Mouse (Mus musculus) testis, adult 2 months (tissue): ENCODE data around the gene Sh3bp2. TPM values are rescaled to one million over a fixed set of nuclear protein-coding genes. Genes with fewer than 3 reads are reported as not detected.

Experiments used
- H3K27ac ChIP-seq: fragments of 200-500 bp; 2 replicates; pipeline ENCODE4 v1.5.1; 2012; ENCODE audit warnings: low read depth, low read length; ENCODE audit not compliant: control insufficient read depth, insufficient read depth
- H3K27me3 ChIP-seq: fragments of 200-500 bp; 2 replicates; pipeline ENCODE4 v1.6.1; 2012; ENCODE audit warnings: mild to moderate bottlenecking, low read length, moderate library complexity; ENCODE audit not compliant: control insufficient read depth, insufficient read depth
- H3K36me3 ChIP-seq: fragments of 200-500 bp; 2 replicates; pipeline ENCODE4 v1.6.1; 2012; ENCODE audit warnings: mild to moderate bottlenecking, low read length; ENCODE audit not compliant: control insufficient read depth, insufficient read depth
- H3K4me1 ChIP-seq: fragments of 200-500 bp; 2 replicates; pipeline ENCODE4 v1.6.1; 2012; ENCODE audit warnings: low read length; ENCODE audit not compliant: control insufficient read depth, insufficient read depth
- H3K4me3 ChIP-seq: fragments of 200-500 bp; 2 replicates; pipeline ENCODE4 v1.5.1; 2012; ENCODE audit warnings: low read depth, mild to moderate bottlenecking, low read length, moderate library complexity, mixed read lengths; ENCODE audit not compliant: control insufficient read depth
- CTCF ChIP-seq: fragments of 200-500 bp; IDR thresholded peaks from 2 replicates; pipeline ENCODE4 v1.5.1; 2012; ENCODE audit warnings: low read depth, mild to moderate bottlenecking, inconsistent platforms, low read length, moderate library complexity; ENCODE audit not compliant: control insufficient read depth, insufficient read depth, insufficient replicate concordance
- POLR2A ChIP-seq: fragments of 200-500 bp; IDR thresholded peaks from 2 replicates; pipeline ENCODE4 v1.6.1; 2012; ENCODE audit warnings: low read depth, mild to moderate bottlenecking, inconsistent platforms, low read length, moderate library complexity; ENCODE audit not compliant: control insufficient read depth
- polyA plus RNA-seq: library from polyadenylated mRNA; depleted of rRNA; stranded (reverse); fragments of >200 nt; gene quantifications from 2 replicates; pipeline ENCODE4 v1.2.3, GENCODE M21; 2012

Sh3bp2 gene
- polyA plus RNA-seq, 1 experiment, result 5.0 TPM

GRCm38 (mm10) chr5:34515096-34515495, 10.5 kb upstream of the Sh3bp2 start:
- TF ChIP-seq CTCF (no peak), POLR2A (no peak)
- Histone ChIP-seq H3K27ac (no peak overlapping the region), H3K4me1 (peaks cover 14% of the 10 kb centered on the region), H3K4me3 (no peak overlapping the region), H3K27me3 (no peaks in the 10 kb centered on the region), H3K36me3 (no peaks in the 10 kb centered on the region)

GRCm38 (mm10) chr5:34517913-34518312, 7.7 kb upstream of the Sh3bp2 start:
- H3K36me3 ChIP-seq, result no peaks in the 10 kb centered on the region
- no peaks in the 10 kb centered on the region for H3K27me3 ChIP-seq
- H3K4me3 ChIP-seq, result peak overlapping the region; percentile 83
- H3K4me1 ChIP-seq, result peaks cover 30% of the 10 kb centered on the region
- TF ChIP-seq POLR2A (no peak), CTCF (peak; percentile 91; the same call in 1 of the 2 replicates)
- no peak overlapping the region for H3K27ac ChIP-seq

GRCm38 (mm10) chr5:34519389-34519910, 6.2 kb upstream of the Sh3bp2 start:
- Histone ChIP-seq H3K4me3 (peak overlapping the region; percentile 43), H3K36me3 (no peaks in the 10 kb centered on the region), H3K27me3 (no peaks in the 10 kb centered on the region), H3K27ac (no peak overlapping the region), H3K4me1 (peaks cover 23% of the 10 kb centered on the region)
- TF ChIP-seq POLR2A, result no peak
- no peak for TF ChIP-seq CTCF

- no peaks in the 10 kb centered on the region for H3K36me3 ChIP-seq
- TF ChIP-seq POLR2A, result no peak
- no peak for TF ChIP-seq CTCF
- peaks cover 23% of the 10 kb centered on the region for H3K4me1 ChIP-seq
- H3K4me3 ChIP-seq, result peak overlapping the region; percentile 5
- no peaks in the 10 kb centered on the region for H3K27me3 ChIP-seq
- no peak overlapping the region for H3K27ac ChIP-seq
These were observed 5.0 kb upstream of the Sh3bp2 start for GRCm38 (mm10) chr5:34520458-34521209.

GRCm38 (mm10) chr5:34521337-34521736, 4.3 kb upstream of the Sh3bp2 start:
- H3K27me3 ChIP-seq, result no peaks in the 10 kb centered on the region
- H3K27ac ChIP-seq, result peak overlapping the region; percentile 25; the same call in 1 of the 2 replicates
- H3K4me1 ChIP-seq, result peaks cover 23% of the 10 kb centered on the region
- no peak overlapping the region for H3K4me3 ChIP-seq
- TF ChIP-seq POLR2A (no peak), CTCF (no peak)
- no peaks in the 10 kb centered on the region for H3K36me3 ChIP-seq

GRCm38 (mm10) chr5:34523958-34524485, 1.6 kb upstream of the Sh3bp2 start:
- no peaks in the 10 kb centered on the region for H3K36me3 ChIP-seq
- no peak for TF ChIP-seq CTCF
- TF ChIP-seq POLR2A, result no peak
- peaks cover 21% of the 10 kb centered on the region for H3K4me1 ChIP-seq
- H3K4me3 ChIP-seq, result no peak overlapping the region
- H3K27me3 ChIP-seq, result no peaks in the 10 kb centered on the region
- H3K27ac ChIP-seq, result no peak overlapping the region

- H3K4me1 ChIP-seq, result peaks cover 21% of the 10 kb centered on the region
- H3K27ac ChIP-seq, result no peak overlapping the region
- TF ChIP-seq POLR2A, result no peak
- TF ChIP-seq CTCF, result no peak
- H3K4me3 ChIP-seq, result no peak overlapping the region
- no peaks in the 10 kb centered on the region for H3K27me3 ChIP-seq
- no peaks in the 10 kb centered on the region for H3K36me3 ChIP-seq
These were observed 1.1 kb upstream of the Sh3bp2 start for GRCm38 (mm10) chr5:34524511-34524910.
